Mouse (Mus musculus) induced T-regulatory cell, adult 2 months (primary cell): Measurements from ENCODE around the gene Foxn3.

Source experiments
- DNase-seq: peaks from one replicate; pipeline ENCODE4 v3.0.0-alpha.2; 2012; ENCODE audit warnings: low read depth

Foxn3 gene

GRCm38 (mm10) chr12:99169925-99170324, 393.5 kb downstream of the Foxn3 start:
- DNase-seq = no peak

GRCm38 (mm10) chr12:99166091-99166490, 397.3 kb downstream of the Foxn3 start:
- no peak for DNase-seq

GRCm38 (mm10) chr12:99163342-99163682, 400.1 kb downstream of the Foxn3 start:
- no peak for DNase-seq

- DNase-seq = no peak
These were observed 400.6 kb downstream of the Foxn3 start for GRCm38 (mm10) chr12:99162639-99163341.

- DNase-seq = peak; percentile 5
These were observed 401.2 kb downstream of the Foxn3 start for GRCm38 (mm10) chr12:99162188-99162587.

- no peak for DNase-seq
These were observed 403.3 kb downstream of the Foxn3 start for GRCm38 (mm10) chr12:99160061-99160460.

- no peak for DNase-seq
These were observed 407.5 kb downstream of the Foxn3 start for GRCm38 (mm10) chr12:99155904-99156303.

- no peak for DNase-seq
These were observed 409.2 kb downstream of the Foxn3 start for GRCm38 (mm10) chr12:99154230-99154629.

- DNase-seq = no peak
These were observed 409.7 kb downstream of the Foxn3 start for GRCm38 (mm10) chr12:99153664-99154063.

- peak; percentile 62 for DNase-seq
These were observed 413.3 kb downstream of the Foxn3 start for GRCm38 (mm10) chr12:99150126-99150525.

GRCm38 (mm10) chr12:99149193-99149592, 414.2 kb downstream of the Foxn3 start:
- DNase-seq = no peak
